ENCODE assay signal across 27 mouse cellular contexts in the genomic region with DNA sequence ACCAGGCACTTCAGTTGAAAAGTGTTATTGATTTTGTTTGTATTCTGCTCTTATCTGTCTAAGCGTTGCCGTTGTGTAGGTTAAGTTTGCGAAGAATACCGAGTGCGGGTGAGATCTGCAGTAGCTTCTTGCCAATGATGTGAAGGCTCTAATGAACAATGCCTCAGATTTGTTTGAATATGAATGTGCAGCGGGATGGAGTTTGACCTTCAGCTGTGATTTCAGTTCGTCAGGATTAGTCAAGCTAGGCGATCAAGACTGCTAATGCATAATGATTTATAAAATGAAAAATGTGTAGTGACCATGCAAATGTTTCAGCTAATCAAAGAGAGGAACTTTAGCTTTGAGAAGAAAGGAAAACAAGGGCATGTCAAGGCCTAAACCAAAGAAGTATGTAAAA.
DNase-seq lines count a peak whose midpoint lies in the region; ATAC-seq lines count a peak whose summit lies in the region.
"Had no signal": no experiment of that assay in that cellular context is flagged by ENCODE, and none has a peak within 500 bp of the region (broad histone marks: within the 10 kb centered on the region; RNA-seq: fewer than 3 reads in every experiment).

No protein-coding gene starts in this region.

- ATAC-seq in forebrain, embryonic 15.5 days (replicated peaks) = no peak
- ATAC-seq in forebrain, embryonic 11.5 days (replicated peaks; ENCODE audit: low FRiP score) = no peak
- no peak for ATAC-seq in midbrain, embryonic 16.5 days
- ATAC-seq in midbrain, embryonic 14.5 days (ENCODE audit: low FRiP score, low TSS enrichment) = peak; percentile 32; the same call in 1 of the 2 replicates
- ATAC-seq: CD4-positive, CD25-positive, alpha-beta regulatory T cell, adult 4 months; intestine, embryonic 16.5 days; liver, embryonic 12.5 days; liver, postnatal 0 days had no signal

- peaks cover 19% of the 10 kb centered on the region for H3K4me1 ChIP-seq in forebrain, embryonic 15.5 days
- peaks cover 2% of the 10 kb centered on the region; the same call in 1 of the 2 replicates for H3K4me1 ChIP-seq in forebrain, embryonic 11.5 days (replicated peaks; ENCODE audit: control insufficient read depth, insufficient read depth, low read length)
- peaks cover 27% of the 10 kb centered on the region for H3K4me1 ChIP-seq in midbrain, embryonic 10.5 days
- H3K4me1 ChIP-seq in midbrain, embryonic 16.5 days (ENCODE audit: control insufficient read depth, insufficient read depth, low read length) = peaks cover 11% of the 10 kb centered on the region; the same call in 1 of the 2 replicates
- H3K4me1 ChIP-seq in midbrain, embryonic 14.5 days (ENCODE audit: control insufficient read depth, insufficient read depth, low read length) = peaks cover 20% of the 10 kb centered on the region
- H3K4me1 ChIP-seq: limb, embryonic 12.5 days; liver, embryonic 12.5 days had no signal

- no peak overlapping the region for H3K4me2 ChIP-seq in forebrain, embryonic 15.5 days (replicated peaks)
- no peak overlapping the region for H3K4me2 ChIP-seq in forebrain, embryonic 11.5 days (ENCODE audit: low read depth, low read length, severe bottlenecking)
- no peak overlapping the region for H3K4me2 ChIP-seq in midbrain, embryonic 16.5 days (ENCODE audit: low read length)
- H3K4me2 ChIP-seq in midbrain, embryonic 14.5 days (ENCODE audit: low read length) = no peak overlapping the region
- H3K4me2 ChIP-seq: heart, embryonic 11.5 days; limb, embryonic 12.5 days; liver, embryonic 12.5 days; stomach, embryonic 15.5 days had no signal

- H3K9ac ChIP-seq in forebrain, embryonic 15.5 days (replicated peaks) = no peak overlapping the region
- H3K9ac ChIP-seq in forebrain, embryonic 11.5 days (ENCODE audit: low read length) = no peak overlapping the region
- H3K9ac ChIP-seq in midbrain, embryonic 16.5 days (ENCODE audit: low read depth, low read length) = no peak overlapping the region
- H3K9ac ChIP-seq in midbrain, embryonic 14.5 days (replicated peaks; ENCODE audit: low read length) = no peak overlapping the region
- H3K9ac ChIP-seq: limb, embryonic 12.5 days; liver, embryonic 12.5 days; liver, postnatal 0 days; stomach, embryonic 15.5 days had no signal

- H3K27me3 ChIP-seq in forebrain, embryonic 15.5 days = no peaks in the 10 kb centered on the region
- no peaks in the 10 kb centered on the region for H3K27me3 ChIP-seq in forebrain, embryonic 11.5 days (ENCODE audit: control insufficient read depth, insufficient read depth, low read length)
- H3K27me3 ChIP-seq in midbrain, embryonic 10.5 days (ENCODE audit: low read depth, poor library complexity, severe bottlenecking) = no peaks in the 10 kb centered on the region
- H3K27me3 ChIP-seq in midbrain, embryonic 16.5 days (ENCODE audit: control insufficient read depth, insufficient read depth, low read depth, low read length) = no peaks in the 10 kb centered on the region
- no peaks in the 10 kb centered on the region for H3K27me3 ChIP-seq in midbrain, embryonic 14.5 days (ENCODE audit: control insufficient read depth, insufficient read depth, low read length)
- H3K27me3 ChIP-seq: limb, embryonic 12.5 days; liver, embryonic 12.5 days; stomach, embryonic 15.5 days had no signal

- DNase-seq in forebrain, embryonic 11.5 days (ENCODE audit: low spot score) = no peak
- no peak for DNase-seq in midbrain, embryonic 10.5 days (ENCODE audit: low spot score)
- peak; percentile 48 for DNase-seq in midbrain, embryonic 14.5 days
- no peak for DNase-seq in kidney, adult 18-20 months
- DNase-seq in kidney, postnatal 25 days = no peak
- DNase-seq: adrenal gland, adult 2 months; adrenal gland, postnatal 36 days; cerebellum, adult 8-10 months; cerebellum, postnatal 25 days; gastrocnemius, postnatal 25 days; heart, adult 11 months; heart, postnatal 36 days; kidney, adult 9 months; kidney, postnatal 10 days; layer of hippocampus, adult 9-11 months; liver, postnatal 0 days; lung, postnatal 36 days; right cerebral cortex, postnatal 25 days; thymus, postnatal 14 days had no signal

- no peak overlapping the region for H3K4me3 ChIP-seq in forebrain, embryonic 15.5 days
- no peak overlapping the region for H3K4me3 ChIP-seq in forebrain, embryonic 11.5 days (ENCODE audit: low read depth, low read length)
- H3K4me3 ChIP-seq in midbrain, embryonic 10.5 days = no peak overlapping the region
- H3K4me3 ChIP-seq in midbrain, embryonic 16.5 days (ENCODE audit: low read depth, low read length) = no peak overlapping the region
- H3K4me3 ChIP-seq in midbrain, embryonic 14.5 days (replicated peaks; ENCODE audit: low read depth, low read length) = no peak overlapping the region
- H3K4me3 ChIP-seq: limb, embryonic 12.5 days; liver, embryonic 12.5 days; stomach, embryonic 15.5 days had no signal

- H3K9me3 ChIP-seq in forebrain, embryonic 15.5 days = no peaks in the 10 kb centered on the region
- no peaks in the 10 kb centered on the region for H3K9me3 ChIP-seq in forebrain, embryonic 11.5 days (ENCODE audit: control insufficient read depth, low read length)
- H3K9me3 ChIP-seq in midbrain, embryonic 10.5 days (replicated peaks) = no peaks in the 10 kb centered on the region
- H3K9me3 ChIP-seq in midbrain, embryonic 16.5 days (replicated peaks; ENCODE audit: control insufficient read depth, low read length, poor library complexity, severe bottlenecking) = no peaks in the 10 kb centered on the region
- no peaks in the 10 kb centered on the region for H3K9me3 ChIP-seq in midbrain, embryonic 14.5 days (ENCODE audit: control insufficient read depth, low read length)
- H3K9me3 ChIP-seq: limb, embryonic 12.5 days; liver, embryonic 12.5 days; stomach, embryonic 15.5 days had no signal

- H3K27ac ChIP-seq in forebrain, embryonic 15.5 days (replicated peaks) = peak overlapping the region; percentile 38
- H3K27ac ChIP-seq in forebrain, embryonic 11.5 days (ENCODE audit: low read depth, low read length) = no peak overlapping the region
- peak overlapping the region; percentile 55 for H3K27ac ChIP-seq in midbrain, embryonic 10.5 days (replicated peaks)
- H3K27ac ChIP-seq in midbrain, embryonic 16.5 days (ENCODE audit: low read length) = no peak overlapping the region
- H3K27ac ChIP-seq in midbrain, embryonic 14.5 days (replicated peaks; ENCODE audit: low read depth, low read length) = peak overlapping the region; percentile 55
- H3K27ac ChIP-seq: limb, embryonic 12.5 days; liver, embryonic 12.5 days; stomach, embryonic 15.5 days had no signal

- H3K36me3 ChIP-seq in forebrain, embryonic 15.5 days = no peaks in the 10 kb centered on the region
- no peaks in the 10 kb centered on the region for H3K36me3 ChIP-seq in forebrain, embryonic 11.5 days (ENCODE audit: control insufficient read depth, insufficient read depth, low read length)
- no peaks in the 10 kb centered on the region for H3K36me3 ChIP-seq in midbrain, embryonic 10.5 days
- no peaks in the 10 kb centered on the region for H3K36me3 ChIP-seq in midbrain, embryonic 16.5 days (ENCODE audit: control insufficient read depth, insufficient read depth, low read length)
- H3K36me3 ChIP-seq in midbrain, embryonic 14.5 days (ENCODE audit: control insufficient read depth, insufficient read depth, low read length) = no peaks in the 10 kb centered on the region
- H3K36me3 ChIP-seq: limb, embryonic 12.5 days; liver, embryonic 12.5 days; stomach, embryonic 15.5 days had no signal

- 42% methylated on average over 8 of the region's 8 CpGs for WGBS in forebrain, embryonic 15.5 days
- WGBS in forebrain, embryonic 11.5 days = 51% methylated on average over 8 of the region's 8 CpGs
- WGBS in midbrain, embryonic 10.5 days = 55% methylated on average over 8 of the region's 8 CpGs
- 15% methylated on average over 8 of the region's 8 CpGs for WGBS in midbrain, embryonic 16.5 days
- 8% methylated on average over 8 of the region's 8 CpGs for WGBS in midbrain, embryonic 14.5 days

Comparison
In these comparisons a context has a peak if more than half of its experiments do, and no peak if none do; other contexts are left out.
1. H3K27ac ChIP-seq: peak in forebrain, embryonic 15.5 days (single experiment), midbrain, embryonic 10.5 days (single experiment) and midbrain, embryonic 14.5 days (single experiment); none in forebrain, embryonic 11.5 days (single experiment) and midbrain, embryonic 16.5 days (single experiment).